Mouse (Mus musculus): Measurements from ENCODE around the gene Txlnb.
A peak's percentile ranks its signal among the peaks of the same experiment; 100 is the strongest.
"Not testable (repeated sequence)": the region's sequence is repeated elsewhere in the genome, so short reads cannot be mapped to it uniquely, and the experiment has no call there.

The Txlnb gene

DNA sequence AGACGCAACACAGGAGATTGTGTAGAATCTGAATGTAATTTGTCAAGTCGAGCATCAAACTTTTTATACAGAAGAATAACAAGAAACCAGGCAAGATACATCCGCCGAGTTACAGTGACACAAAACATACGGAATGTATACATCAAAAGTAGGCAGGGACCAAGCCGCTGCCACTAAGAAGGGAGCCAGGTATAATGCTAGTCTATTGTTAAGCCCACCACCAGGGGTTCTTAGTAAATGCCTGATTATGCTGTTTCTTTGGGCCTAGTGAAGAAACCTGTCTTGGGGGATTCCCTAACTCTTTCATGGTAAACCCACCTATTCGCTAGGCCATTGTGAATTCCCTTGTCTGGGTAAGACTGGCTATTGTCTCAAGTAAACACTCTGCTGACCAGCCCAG lies 24.4 kb downstream of the Txlnb start:
- not testable (repeated sequence) for DNase-seq (ENCODE audit: low read depth, low spot score)

GRCm38 (mm10) chr10:17827391-17827790 lies 31.4 kb downstream of the Txlnb start:
- DNase-seq (ENCODE audit: low read depth, low spot score) = no peak

GRCm38 (mm10) chr10:17829205-17829604 lies 33.2 kb downstream of the Txlnb start:
- no peak for DNase-seq (ENCODE audit: low read depth, low spot score)

- no peak for DNase-seq (ENCODE audit: low read depth, low spot score)
These were observed 35.0 kb downstream of the Txlnb start for GRCm38 (mm10) chr10:17831041-17831440.

DNA sequence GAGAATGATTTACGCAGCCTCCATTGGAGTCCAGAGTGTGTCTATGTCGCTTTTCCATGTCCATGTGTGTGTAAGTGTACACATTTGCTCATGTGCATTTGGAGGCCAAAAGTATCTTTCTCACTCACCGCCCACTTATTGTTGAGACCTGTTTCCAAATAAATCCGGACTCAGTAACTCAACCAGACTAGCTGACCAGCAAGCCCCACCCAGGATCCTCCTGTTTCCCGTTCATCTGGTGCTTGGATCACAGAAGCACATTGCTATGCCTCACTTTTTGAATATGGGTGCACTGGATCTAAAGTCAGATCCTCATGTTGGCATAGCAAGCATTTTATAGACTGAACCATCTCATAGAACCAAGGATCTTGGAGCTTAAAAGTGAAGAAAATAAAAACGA lies 39.0 kb downstream of the Txlnb start:
- no peak for DNase-seq (ENCODE audit: low read depth, low spot score)

DNA sequence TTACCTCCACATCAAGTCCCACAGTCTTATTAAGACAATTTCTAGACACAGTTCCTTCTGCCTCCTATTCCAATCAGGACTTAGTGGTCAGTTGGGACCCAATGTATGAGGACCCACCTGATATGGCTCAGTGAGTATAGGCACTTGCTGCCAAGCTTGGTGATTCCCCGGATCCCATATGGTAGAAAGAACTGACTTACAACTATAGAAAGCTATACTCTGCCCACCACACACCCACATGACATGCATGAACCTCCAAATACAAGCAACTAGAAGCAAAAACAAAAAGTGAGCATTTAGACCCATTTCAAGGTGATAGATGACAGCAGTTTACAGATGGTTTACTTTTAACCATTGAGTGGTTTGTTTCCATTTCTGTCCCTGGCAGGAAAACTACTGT lies 40.2 kb downstream of the Txlnb start:
- peak; percentile 36 for DNase-seq (ENCODE audit: low read depth, low spot score)

DNA sequence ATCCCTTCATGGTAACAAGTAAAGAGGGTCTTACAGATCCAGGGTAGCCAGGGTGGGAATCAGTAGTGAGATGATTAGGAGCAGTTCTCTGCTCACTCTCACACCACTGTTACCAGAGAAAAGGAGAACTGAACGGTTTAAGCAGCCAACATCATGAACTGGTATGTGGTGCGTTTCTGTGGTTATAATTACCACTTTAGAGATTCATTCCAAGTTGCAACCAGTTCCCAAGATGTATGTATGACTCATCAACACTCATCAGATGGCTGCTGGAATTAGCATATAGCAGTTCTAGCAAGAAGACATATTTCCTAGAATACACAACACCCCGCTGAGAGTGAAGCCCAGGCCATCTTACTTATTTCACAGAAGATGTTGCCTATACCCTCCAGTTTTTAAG lies 46.0 kb downstream of the Txlnb start:
- peak; percentile 87 for DNase-seq (ENCODE audit: low read depth, low spot score)

- peak; percentile 67 for DNase-seq (ENCODE audit: low read depth, low spot score)
These were observed 48.9 kb downstream of the Txlnb start for GRCm38 (mm10) chr10:17844781-17845537.

DNA sequence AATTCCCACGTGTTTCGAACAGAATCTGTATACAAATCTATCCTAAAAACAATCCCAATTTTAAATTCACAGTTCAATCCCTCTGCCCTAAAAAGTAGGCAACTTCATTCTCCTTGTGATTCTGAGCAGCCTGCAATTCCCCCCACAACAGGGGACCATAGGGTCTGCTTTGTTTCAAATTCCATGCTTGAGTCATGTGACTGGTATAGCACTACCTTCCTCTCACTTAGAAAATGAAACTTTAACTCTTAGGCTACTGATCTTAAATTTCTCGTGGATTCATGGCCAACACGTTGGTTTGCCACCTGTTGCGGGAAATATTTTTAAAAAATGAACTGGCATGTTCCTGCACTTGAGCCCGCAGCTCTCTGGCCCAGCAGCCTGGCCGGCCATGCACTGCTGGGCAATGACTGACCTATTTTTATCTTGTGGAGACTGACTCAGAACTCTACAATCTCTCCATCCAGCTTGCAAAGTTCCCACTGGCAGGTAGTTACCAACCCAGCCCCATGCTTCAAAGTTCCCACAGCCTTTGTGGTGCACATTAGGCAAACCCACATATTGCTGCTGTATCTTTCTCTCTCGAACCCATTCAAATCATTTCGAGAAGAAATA lies 61.7 kb downstream of the Txlnb start:
- DNase-seq (ENCODE audit: low read depth, low spot score) = no peak

DNA sequence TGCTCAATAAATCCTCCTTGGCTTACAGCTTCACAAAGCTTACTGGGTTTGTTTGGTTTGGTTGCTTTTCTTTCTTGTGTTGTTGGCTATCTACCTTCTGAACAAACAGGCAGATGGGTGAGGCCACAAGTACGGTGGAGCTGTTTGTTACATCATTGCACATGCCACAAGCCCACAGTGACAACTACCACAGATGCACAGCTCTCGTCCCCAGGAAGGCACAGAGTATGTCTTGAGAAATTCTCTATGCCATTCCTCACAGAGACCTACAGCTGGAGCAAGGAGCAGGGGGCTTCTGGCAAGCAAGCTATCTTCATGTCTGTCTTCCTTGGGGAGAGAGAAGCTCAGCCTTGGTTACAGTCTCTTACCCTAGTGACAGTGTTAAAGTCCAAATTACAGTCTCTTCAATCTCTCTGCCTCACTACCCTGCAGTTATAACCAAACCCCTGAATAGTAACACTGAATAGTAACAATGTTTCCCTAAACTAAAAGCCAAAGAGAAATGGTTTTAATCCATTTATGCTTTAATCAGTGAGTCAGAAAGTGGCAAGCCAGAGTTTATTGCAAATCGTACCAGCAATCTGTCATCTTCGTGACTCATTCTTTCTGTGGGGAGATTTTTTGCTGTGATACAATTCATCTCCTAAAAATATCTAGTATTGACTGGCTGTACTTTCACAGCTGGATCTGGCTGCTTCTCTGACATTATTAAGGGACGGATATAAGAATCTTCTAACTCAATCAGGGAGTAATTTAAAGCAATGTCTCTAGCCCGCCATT lies 64.9 kb downstream of the Txlnb start:
- peak; percentile 75 for DNase-seq (ENCODE audit: low read depth, low spot score)

DNA sequence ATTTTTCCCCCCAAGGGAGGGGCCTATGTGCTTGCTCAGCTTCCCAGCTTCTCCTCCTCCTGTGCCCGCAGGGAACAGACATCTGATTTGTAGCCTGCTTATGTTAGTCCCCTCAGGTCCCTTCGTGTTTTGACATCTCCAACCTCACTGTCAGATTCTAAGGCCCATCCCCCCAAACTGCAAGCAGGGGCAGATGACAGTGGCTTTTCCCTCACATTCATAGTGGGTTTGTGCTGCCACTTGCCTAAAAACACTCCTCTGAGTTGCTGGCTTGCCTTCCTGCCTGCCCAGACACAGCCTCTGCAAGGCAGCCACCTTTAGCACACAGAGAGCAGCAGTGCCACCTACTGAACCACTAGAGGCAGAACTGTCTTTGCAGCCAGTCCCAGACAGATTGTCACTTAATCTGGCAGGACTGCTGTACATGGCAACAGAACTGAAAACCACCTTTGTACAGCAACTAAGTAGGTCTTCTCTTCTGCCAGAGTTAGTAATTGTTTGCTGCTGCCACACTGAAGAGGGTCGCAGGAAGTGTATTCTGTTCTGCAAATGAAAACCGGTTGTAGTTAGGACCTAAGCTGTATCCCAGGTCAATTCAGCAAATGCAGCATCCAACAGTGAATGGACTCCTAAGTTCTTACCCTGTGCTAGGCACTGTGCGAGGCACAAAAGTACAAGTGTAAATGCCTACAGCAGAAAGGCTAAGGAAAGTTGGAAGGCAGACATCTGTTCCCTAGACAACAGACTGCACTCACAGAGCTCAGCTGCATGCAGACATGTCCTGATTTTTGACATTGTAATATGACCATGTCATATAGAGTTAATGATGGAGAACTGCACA lies 74.0 kb downstream of the Txlnb start:
- peak; percentile 89 for DNase-seq (ENCODE audit: low read depth, low spot score)

- no peak for DNase-seq (ENCODE audit: low read depth, low spot score)
These were observed 82.2 kb downstream of the Txlnb start for GRCm38 (mm10) chr10:17878002-17878919.

DNA sequence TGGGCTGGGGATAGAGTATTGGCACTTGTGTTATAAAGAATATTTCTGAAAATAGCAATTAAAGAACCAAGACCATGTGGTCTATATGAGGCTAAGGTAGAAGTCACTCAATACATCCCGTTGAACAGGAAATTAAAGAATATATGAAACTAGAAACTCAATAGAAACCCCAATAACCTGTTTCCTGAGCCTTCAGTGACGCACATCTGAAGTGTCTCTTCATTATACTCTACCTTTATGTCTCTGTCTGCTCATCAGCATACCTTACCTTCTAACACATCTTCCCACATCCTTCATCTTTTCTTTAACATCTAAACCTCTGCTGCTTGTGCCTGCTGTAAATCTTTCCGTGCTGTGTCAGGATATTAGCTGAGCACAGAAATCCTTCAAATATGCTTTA lies 84.0 kb downstream of the Txlnb start:
- DNase-seq (ENCODE audit: low read depth, low spot score) = no peak

DNA sequence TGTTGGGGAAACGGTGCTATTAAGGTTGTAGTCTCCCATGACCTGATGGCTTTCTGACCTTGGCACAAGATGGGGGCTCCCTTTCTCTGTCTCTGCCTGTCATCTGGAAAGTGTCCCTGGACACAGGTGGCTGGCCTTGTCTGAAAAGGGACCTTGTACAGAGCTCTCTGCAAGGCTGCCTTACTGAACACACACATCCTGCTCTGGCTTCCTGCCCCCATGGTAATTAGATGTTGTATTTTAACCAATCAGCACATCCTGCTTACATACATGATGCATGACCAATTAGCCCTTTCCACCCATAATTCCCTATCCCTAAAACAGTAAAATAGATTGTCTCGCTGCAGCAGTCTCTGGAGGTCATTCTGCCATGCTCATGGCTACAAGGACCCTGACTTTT lies 84.7 kb downstream of the Txlnb start:
- DNase-seq (ENCODE audit: low read depth, low spot score) = no peak

All from brain, adult 2 months (tissue).